Mouse (Mus musculus): ENCODE measurements at regions not wholly inside any gene's neighbourhood (a gene's known extent, or its start where the extent isn't known, plus 50 kb on each side); places are given as distances from the start of the nearest gene placed in this dataset.

DNA sequence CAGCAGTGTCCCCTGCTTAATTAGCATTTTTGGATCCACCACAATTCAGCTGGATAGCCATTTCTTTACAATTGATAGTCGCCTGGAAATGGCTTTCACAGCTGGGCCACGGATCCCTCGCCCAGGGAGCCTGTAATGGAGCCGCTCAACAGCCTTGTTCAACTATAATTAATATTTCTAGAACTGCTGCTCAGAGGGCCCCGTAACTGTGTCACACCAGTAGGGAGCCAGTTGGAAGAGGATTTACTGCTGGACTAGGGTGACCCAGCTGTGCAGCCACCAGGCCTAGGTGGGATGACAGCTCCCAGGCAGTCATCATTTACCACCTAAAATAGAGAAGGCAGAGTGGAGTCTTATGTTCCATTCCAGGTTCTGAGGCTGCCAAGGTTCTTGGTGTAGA is 529.2 kb downstream of the Nr2f2 start:
- no peak for DNase-seq (ENCODE audit: low spot score)

DNA sequence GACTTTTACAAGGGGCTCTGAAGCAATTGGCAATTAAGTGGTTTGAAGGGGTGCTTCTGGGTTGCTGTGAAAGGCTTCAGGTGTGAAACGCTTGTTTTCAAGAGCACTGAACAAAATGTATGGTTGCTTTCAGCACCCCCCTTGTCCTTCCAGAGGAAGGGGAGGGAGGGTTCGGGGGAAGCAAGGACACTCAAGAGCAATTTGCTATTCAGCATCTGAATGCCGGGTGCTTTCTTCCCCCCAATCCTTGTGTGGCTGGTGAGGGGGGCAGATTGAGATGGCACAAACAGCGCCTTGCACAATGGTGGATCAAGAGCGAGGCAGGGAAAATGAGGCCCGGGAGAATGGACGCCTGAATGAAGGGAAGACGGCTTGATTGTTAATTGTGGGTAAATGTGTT is 539.3 kb downstream of the Nr2f2 start:
- DNase-seq (ENCODE audit: low spot score) = no peak

DNA sequence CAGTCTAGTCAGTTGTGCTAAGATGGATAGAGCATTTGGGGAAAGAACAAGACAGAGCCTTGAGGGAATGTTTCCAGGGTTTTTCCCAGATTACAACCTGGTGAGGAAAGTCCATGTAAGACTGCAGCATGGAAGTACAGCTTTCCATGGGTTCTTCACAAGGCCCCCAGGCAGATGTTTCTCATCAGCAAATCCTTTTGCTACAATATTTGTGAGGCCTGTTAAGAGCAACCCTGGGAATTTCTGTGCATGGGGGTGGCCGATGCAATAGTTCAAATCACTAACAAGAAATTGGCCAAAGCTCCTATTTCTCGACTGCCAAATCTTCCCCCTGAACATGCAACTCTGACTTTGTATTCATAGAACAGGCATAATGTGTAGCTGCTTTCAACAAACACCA is 546.0 kb downstream of the Nr2f2 start:
- no peak for DNase-seq (ENCODE audit: low spot score)

DNA sequence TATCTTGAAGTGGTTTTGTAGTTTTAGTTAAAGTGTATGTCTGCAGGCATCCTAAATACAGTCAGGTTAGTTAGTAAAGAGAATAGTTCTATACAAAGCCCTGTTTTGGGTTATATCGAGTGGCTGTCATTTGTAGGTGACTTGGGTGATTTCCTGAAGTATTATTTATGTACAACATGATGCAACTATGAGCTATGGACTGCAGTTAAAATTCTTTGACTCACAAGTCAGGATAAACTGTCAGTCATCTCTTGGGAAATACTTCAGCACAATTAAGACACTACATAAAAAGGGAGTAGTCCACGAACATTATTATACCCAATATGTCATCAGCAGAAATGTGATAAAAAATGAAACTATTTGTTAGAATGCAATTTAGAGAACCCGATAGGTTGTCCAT is 554.2 kb downstream of the Nr2f2 start:
- DNase-seq (ENCODE audit: low spot score) = no peak

DNA sequence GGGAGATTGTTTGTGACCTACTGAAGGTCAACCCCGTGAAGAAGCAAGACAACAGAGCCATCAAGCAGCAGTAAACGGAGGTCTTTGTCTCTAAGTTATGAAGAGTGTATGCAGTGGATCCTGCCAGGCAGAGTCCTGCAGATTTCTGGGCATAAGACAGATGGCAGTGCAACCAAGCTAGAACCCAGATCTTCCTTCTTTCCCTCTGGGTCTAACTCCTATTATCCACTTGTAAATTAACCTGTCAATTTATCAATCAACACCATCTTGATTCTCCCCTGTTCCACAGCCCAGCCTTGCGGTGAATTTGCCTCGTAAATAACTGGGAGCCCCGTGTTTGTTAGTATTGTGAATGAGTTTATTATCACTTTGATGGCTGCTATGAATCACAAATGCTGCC is 555.7 kb downstream of the Nr2f2 start:
- DNase-seq (ENCODE audit: low spot score) = no peak

DNA sequence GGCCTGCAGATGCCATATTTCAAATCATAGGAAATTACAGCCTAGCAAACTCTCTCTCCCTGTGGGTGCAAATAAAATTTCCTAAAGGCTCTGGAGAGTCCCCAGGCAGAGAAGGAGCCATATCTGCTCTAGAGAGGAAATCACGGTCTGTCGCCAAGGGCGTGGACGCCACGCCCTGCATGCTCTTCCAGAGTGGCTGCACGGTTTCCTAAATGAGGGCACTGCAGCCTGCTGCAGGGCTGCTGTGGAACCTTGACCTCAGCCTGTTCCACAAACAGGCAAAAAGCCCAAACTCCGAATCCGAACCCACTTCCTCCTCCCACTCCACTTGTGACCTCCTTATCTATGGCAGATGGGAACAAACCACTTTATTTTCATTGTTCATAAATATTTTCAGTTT is 559.3 kb downstream of the Nr2f2 start:
- DNase-seq (ENCODE audit: low spot score) = peak; percentile 40

DNA sequence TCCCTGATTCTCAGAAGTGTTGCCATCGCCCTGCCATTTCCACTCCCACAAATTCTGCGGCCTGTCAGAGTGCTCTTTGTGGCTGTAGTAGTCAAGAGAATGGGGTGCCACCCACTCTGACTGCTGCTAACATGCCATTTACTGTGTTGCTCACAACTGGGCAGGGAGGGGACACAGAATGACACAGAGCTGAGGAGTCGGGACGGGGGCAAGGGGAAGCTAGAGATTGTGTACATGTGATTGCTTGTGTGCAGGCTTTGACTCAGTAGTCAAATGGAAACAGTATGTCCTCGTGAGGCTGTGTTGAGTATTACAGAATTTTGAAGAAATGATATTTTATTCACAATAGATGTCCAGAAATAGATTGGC is 595.6 kb downstream of the Nr2f2 start:
- no peak for DNase-seq (ENCODE audit: low spot score)

DNA sequence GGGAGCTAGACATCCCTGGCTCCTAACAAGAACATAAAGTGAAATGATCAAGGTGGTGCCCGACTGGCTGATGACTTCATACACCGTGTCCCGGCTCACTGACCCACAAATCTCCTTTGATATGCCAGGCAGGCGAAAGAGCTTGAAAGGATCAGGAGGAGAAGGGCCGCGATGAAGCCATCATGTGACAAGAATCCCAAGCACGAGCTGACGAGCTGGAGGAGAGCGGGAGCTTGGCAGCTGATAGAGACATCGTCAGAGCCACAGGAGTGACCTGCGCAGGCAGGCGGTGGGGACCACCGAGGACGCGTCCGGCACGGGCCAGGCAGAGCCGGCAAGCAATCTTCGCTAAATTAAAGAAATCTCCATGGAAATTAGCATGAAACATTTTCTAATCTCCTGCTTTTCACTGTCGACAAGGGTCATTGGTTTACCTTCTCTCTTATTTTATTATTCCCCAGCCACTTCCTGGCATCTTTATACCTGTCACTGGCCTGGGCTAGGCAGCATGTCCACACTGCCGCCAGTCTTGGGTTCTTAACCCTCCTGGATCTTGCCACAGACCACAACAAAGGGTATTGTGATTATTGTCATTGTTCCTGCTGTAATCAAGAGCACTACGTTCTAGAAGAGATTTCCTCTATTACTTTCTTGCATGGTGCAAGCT is 596.1 kb downstream of the Nr2f2 start:
- DNase-seq (ENCODE audit: low spot score) = no peak

DNA sequence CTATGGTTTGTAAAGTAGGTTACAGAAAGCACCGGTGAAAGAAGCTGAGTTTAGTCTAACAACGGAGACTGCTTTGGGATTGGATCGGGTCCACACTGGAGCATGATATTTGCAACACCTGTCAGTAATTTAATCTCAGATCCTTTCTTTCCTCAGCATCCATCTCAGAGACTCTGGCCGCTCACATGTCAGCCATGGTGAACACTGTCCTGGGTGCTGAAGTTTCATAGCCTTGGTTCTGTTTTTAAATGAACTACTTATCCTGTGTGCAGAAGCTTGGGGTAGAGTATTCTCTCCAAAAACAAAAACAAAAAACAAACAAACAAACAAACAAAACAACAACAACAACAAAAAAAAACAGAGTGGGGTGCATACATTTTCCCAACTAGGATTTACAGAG is 600.1 kb downstream of the Nr2f2 start:
- no peak for DNase-seq (ENCODE audit: low spot score)

DNA sequence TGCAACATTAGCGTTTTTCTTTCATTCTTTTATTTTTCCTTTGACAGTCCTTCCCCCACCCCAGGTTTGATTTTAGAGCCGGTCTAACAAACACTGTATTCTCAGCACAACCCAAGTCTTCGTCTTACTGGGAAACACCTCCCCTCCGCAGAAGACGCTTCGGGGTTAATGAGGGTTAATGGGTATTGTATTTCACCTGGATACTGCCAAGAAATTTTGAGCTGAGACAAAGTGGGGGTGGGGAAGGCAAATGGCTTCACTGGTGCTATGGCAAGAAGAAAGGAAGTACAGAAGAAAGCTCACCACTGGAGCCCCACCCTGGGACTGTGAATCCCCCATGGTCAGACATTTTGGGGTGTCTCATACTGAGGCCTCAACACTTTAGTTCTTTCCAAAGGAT is 626.0 kb downstream of the Nr2f2 start:
- DNase-seq (ENCODE audit: low spot score) = no peak

DNA sequence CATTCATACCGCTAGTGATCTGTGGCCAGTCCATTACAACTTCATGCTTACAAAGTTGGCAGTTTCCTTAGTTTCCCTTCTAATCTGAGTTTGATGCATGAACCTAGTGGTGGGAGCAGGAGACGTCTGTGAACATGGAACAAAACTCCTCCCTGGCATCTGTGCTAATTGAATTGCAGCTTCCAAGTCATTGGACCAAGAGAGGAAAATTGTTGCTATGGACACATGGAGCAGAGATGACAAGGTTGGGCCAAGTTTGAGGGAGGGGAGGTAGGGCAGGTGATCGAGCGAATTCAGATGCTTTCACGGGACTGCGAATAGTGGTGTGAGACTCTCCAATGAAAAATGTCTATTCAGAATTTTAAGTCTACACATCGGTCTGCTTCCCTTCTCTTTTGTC is 627.5 kb downstream of the Nr2f2 start:
- DNase-seq (ENCODE audit: low spot score) = no peak

DNA sequence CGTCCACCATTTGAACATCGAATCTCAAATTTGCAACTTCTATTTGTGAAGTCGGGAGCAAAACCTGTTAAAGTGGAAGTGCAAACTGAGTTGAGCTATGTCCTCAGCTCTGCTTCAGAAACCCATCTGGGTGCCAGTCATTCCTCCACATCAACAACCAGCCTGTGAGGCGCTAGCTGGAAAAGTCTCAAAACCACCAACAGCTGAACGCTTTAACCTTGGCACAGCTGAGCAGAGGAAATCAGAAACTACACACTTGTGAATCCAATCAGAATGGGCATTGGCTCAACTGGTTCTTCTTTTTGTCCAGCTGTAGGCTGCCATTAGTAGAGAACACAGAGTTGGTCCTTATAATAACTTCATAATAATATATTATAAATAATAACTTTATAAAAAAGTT is 651.5 kb downstream of the Nr2f2 start:
- DNase-seq (ENCODE audit: low spot score) = no peak

DNA sequence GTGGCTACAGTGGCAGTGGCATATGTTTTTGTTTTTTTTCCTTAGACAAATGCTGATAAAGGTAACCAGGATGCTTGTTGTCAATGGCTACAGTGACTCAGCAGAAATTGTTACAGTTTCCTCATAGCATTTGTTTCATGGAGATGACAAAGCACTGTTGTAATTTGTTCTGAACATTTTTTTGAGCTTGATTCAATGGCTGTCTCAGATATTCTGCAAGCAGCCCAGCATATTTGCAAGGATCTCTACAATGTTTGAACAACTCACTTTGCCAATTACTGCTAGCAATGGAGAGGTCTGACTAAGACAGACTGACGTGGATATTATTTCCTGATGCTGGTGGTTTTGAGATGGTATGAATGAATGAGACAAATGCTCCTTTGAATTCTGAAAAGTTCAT is 696.3 kb downstream of the Nr2f2 start:
- no peak for DNase-seq (ENCODE audit: low spot score)

DNA sequence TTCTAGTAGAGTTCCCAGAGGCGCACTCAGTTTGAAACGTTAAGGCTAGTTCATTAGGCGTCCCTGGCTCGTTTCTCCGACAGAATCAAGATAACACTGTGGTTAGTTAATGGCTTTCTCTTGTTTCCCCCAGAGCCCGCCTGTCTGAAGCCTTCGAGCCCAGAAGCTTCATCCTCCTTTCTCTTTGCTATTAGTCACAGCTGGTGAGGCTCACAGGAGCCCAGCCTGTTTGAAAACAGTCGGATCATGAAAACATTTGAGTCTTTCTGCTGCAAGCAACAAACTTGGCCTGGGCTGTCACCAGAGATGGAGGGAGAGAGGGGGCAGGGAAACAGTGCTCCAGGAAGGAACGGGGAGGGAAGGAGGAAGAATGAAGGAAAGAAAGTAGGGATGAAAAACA is 711.0 kb downstream of the Nr2f2 start:
- no peak for DNase-seq (ENCODE audit: low spot score)

DNA sequence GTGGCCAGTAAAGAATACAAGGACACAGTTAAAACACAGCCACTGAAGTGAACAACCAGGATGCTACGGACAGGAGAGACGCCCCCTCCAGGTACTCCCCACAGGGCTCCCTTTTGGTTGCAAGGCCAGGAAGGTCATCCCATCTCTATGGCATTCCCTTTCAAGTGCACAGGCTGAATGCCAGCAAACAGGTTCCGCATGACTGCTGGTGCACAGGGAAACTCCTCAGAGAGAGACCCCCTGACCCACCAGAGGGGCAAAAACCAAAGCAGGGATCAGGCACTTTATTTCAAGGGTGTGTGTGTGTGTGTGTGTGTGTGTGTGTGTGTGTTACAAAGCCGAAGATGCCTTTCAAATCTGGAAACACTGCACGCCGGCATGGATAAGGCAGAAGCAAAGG is 721.1 kb downstream of the Nr2f2 start:
- DNase-seq (ENCODE audit: low spot score) = no peak

DNA sequence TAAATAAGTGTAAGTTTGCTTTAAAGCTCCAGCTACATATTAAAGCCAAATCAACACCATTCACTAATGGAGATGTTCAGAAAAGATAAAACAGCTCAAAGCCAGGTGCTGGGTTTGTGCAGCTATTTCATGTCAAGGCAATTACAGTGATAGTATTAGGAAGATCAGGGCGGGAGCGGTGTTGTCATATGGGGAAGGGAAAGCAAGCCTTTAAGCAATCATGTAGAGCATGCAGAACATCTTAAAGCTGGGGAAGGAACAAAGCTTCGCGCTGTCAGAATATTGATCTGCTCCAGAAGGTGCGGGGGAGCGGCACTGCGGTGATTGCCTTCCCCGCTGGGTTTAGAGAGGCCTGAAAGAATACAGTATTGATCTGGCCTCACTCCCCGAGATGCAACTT is 724.9 kb downstream of the Nr2f2 start:
- DNase-seq (ENCODE audit: low spot score) = no peak

DNA sequence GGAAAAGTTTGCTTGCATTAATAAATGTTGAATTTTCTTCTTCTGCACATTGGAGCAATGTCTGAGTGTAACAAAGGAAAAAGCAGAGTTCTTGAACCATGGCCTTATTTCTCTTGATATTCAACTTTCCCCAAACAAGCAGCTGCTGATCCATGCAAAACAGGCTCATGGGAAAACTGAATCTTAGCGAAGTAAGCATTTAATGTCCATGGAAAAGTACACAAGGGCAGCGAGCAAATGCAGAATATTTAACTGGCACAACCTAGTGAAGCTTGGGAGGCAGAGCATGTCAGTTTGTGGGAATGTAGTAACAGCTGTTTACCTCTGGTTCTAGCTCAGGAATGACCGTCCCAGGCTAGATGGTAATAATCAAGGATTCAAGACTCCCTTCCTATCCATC is 766.7 kb downstream of the Nr2f2 start:
- no peak for DNase-seq (ENCODE audit: low spot score)

DNA sequence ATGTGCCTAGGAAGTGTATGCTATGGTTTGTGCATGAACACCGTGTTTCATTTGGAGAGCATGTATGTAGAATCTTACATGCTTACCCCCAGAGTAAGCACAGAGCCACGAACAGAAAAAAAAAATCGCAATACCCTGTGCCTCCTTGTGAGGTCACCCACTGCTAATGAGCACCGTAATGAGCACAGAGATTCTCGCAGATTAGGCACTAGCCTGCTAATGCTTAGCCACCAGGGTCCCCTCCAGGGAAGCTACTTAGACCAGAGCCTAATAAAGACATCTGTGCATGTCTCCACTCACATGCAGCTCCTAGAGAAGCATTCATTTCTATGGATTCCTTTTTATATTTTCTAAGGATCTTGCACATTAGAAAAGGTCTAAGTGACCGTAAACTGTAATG is 780.8 kb downstream of the Nr2f2 start:
- DNase-seq (ENCODE audit: low spot score) = no peak

DNA sequence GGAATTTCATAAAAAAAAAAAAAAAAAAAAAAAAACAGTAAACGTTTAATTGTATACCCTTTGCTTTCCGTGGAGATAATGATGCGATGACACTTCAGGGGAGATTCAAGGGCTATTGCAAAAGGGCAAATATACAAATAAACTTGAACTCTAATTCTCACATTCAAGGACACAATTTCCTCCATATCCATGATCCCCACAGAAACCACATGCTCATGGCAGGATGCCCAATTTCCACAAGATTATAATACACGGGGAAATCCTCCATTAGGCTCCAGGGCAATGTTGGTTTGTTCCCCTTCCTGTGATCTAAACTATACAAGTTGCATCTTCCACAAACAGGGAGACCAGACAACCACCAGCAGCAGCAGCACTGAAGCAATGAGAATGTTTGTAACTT is 781.4 kb downstream of the Nr2f2 start:
- no peak for DNase-seq (ENCODE audit: low spot score)

DNA sequence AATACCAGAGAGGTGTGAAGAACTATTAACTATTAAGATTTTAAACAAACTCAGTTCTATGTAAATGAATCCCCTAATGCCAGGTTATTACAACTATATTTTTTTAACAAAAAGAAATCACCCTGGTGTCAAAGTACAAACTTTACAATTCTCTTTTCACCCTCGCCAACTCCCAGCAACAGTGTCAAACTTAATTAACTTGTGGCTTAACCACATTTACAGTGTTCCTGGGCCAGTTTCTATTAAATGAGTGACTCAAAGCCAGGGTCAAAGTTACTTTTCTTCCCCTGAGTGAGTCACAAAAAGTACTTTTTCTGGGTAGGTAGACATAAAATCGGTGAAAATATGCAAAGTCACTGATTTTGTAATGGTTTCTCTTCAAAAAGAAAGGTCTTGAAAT is 782.0 kb downstream of the Nr2f2 start:
- DNase-seq (ENCODE audit: low spot score) = no peak

DNA sequence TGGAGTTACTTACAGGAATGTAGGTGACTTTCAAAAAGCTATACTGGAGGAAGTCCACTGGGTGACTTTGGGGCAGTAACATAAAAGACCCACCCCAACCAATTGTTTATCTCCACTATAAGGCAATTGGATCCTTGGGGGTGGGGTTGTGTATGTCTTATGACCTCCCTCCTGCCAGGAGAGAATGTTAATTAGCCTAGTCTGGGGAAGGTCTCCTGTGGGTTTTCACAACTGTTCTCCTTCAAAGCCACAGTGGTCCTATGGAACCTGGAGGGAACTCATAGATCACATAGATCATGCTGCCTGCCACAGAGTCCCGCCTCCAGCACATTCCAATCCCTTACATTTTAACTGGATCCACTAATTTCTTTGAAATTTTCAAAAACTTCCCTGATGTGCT is 782.6 kb downstream of the Nr2f2 start:
- no peak for DNase-seq (ENCODE audit: low spot score)

DNA sequence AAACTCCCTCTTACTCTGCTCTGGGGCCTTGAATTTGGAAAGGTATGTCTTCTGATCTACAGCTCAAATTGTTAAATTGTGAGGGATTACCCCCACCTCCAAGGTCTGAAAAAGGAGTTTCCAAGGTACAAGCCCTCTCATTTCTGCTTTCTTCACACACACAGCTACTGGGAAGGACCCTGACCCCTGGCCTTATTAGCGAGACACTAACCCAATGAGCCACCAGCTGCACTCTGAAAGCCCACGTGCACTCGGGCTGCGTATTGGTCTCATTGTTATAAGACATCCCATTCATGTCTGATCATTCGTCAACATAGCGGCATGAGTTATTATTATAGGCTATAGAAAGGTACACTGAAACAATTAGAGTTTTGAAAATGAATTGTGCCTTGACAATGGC is 784.9 kb downstream of the Nr2f2 start:
- DNase-seq (ENCODE audit: low spot score) = no peak

DNA sequence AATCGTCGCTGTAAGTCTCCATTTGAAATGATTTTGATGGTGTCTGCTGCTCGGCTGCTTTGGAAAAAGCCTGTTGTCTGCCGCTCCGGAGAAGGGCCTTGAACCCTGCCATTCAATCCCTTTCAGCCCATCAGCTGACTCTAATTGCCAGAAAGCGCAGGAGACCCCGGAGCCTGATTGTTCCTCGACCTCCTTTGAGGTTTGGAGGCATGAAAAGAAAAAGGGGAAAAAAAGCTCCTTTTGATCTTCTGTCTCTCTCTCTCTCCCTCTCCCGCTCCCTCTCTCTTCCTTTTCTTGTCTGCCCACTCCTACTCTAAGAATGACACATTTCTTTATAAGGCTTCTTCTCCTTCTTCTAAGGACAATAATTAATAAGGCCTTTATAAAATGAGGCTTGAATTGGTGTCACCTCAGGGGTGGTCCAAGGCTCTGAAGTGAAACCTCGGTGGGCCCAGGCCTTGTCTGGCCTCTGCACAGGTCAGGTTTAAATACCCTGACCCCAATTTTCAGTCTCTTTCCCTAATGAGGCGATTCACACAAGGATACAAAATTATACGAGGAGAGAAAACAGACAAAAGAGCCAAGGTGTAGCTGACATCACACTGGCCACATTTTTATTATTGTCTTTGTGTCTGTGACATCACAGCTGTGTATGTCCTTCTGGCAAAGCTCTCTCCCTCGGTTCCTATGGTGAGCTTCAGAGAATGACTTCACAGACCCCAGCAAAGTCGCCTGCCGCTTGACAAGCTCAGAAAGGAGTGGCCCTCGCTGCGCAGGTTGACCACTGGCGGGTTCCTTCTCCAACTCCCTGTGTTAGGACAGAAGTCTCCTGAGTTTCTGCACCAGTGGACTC is 787.4 kb downstream of the Nr2f2 start:
- no peak for DNase-seq (ENCODE audit: low spot score)

DNA sequence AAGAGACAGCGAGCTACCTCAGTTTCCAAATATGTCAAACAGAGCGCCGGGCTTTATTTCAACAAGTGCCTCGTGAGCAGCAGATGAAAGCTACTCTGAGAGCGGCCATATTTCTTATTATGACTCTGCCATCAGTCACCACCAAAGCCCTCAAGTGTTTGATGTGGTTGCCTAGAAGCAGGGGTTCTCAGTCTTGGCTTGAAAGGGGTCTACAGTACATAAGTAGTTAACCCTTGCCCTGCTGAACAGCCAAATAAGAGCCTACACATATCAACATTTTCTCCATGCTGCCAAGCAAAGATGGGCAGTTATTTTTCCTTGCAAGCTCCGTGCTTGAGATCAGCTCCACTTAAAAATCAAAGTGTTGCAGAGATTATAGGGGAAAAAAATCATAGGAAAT is 788.8 kb downstream of the Nr2f2 start:
- no peak for DNase-seq (ENCODE audit: low spot score)
